8 mouse cellular contexts compared by ENCODE assay signal in genomic region chr1:164303821-164304220, GRCm38 (mm10). TPM values are rescaled to one million over a fixed set of nuclear protein-coding genes. Genes with fewer than 3 reads are reported as not detected.
DNase-seq lines count a peak whose midpoint lies in the region; ATAC-seq and TF ChIP-seq lines count a peak whose summit lies in the region.

TSS of gene Nme7 (plus strand) at chr1:164304121.

- H3K27me3 ChIP-seq in kidney, embryonic 16.5 days (ENCODE audit: insufficient read depth, low read length): no peaks in the 10 kb centered on the region
- H3K27me3 ChIP-seq in limb, embryonic 14.5 days (ENCODE audit: control insufficient read depth, insufficient read depth, low read length): no peaks in the 10 kb centered on the region

- peaks cover 10% of the 10 kb centered on the region for H3K4me1 ChIP-seq in kidney, embryonic 16.5 days (ENCODE audit: insufficient read depth, low read length)
- peaks cover 8% of the 10 kb centered on the region; the same call in 1 of the 2 replicates for H3K4me1 ChIP-seq in limb, embryonic 14.5 days (ENCODE audit: control insufficient read depth, insufficient read depth, low read length)

- ATAC-seq in kidney, embryonic 16.5 days (ENCODE audit: low FRiP score, low TSS enrichment): no peak
- no peak for ATAC-seq in granulocyte monocyte progenitor cell, adult 5-6 weeks (replicated peaks; ENCODE audit: poor library complexity, severe bottlenecking)
- no peak for ATAC-seq in limb, embryonic 14.5 days (ENCODE audit: low FRiP score, low read depth)

- no peaks in the 10 kb centered on the region for H3K9me3 ChIP-seq in kidney, embryonic 16.5 days (ENCODE audit: low read length)
- no peaks in the 10 kb centered on the region for H3K9me3 ChIP-seq in limb, embryonic 14.5 days (ENCODE audit: control insufficient read depth, low read length)

- no peak within 1 kb of the TSS for H3K4me2 ChIP-seq in kidney, embryonic 16.5 days (replicated peaks; ENCODE audit: low read depth, low read length)
- H3K4me2 ChIP-seq in limb, embryonic 14.5 days (replicated peaks; ENCODE audit: low read depth, low read length, severe bottlenecking): no peak within 1 kb of the TSS

- DNase-seq in kidney, adult 18-20 months: no peak
- no peak for DNase-seq in adrenal gland, postnatal 10 days
- DNase-seq in limb, embryonic 14.5 days (ENCODE audit: low spot score): no peak
- DNase-seq in c-Kit-positive CD71-positive TER-119-positive erythroid progenitor cells, embryonic 14.5 days (ENCODE audit: low spot score): no peak
- no peak for DNase-seq in Muller cell, postnatal 12 days (ENCODE audit: inconsistent ontology term)
- DNase-seq in cerebellum, adult 9-11 months: no peak

- no peak within 1 kb of the TSS for H3K27ac ChIP-seq in kidney, embryonic 16.5 days (ENCODE audit: low read length)
- no peak within 1 kb of the TSS for H3K27ac ChIP-seq in limb, embryonic 14.5 days (replicated peaks; ENCODE audit: low read depth, low read length)

- H3K4me3 ChIP-seq in kidney, embryonic 16.5 days (ENCODE audit: low read length): no peak within 1 kb of the TSS
- H3K4me3 ChIP-seq in limb, embryonic 14.5 days (replicated peaks; ENCODE audit: low read length): no peak within 1 kb of the TSS

- no peak for TF ChIP-seq POLR2A in limb, embryonic 14.5 days (IDR thresholded peaks at IDR 0.05; ENCODE audit: borderline replicate concordance, extremely low read depth, insufficient read depth, insufficient read length)

- H3K9ac ChIP-seq in kidney, embryonic 16.5 days (replicated peaks; ENCODE audit: low read length): no peak within 1 kb of the TSS
- no peak within 1 kb of the TSS; the same call in 1 of the 2 replicates for H3K9ac ChIP-seq in limb, embryonic 14.5 days (ENCODE audit: low read depth, low read length, severe bottlenecking)

- peaks cover 36% of the 10 kb centered on the region for H3K36me3 ChIP-seq in kidney, embryonic 16.5 days (ENCODE audit: insufficient read depth, low read length)
- peaks cover 33% of the 10 kb centered on the region for H3K36me3 ChIP-seq in limb, embryonic 14.5 days (ENCODE audit: control insufficient read depth, insufficient read depth, low read length)

- 79% methylated on average over 5 of the region's 5 CpGs for WGBS in kidney, embryonic 16.5 days
- WGBS in limb, embryonic 14.5 days: 89% methylated on average over 5 of the region's 5 CpGs

RNA-seq across cellular contexts. Expression of gene Nme7, which starts in this region (rescaled TPM):
- 56.6 and 64.3 TPM in 2 replicates for polyA plus RNA-seq in kidney, embryonic 16.5 days (2015; fragmentation: Nextera tagmentation; extraction: Ambion mirVana)
- total RNA-seq in adrenal gland, postnatal 10 days (2021): 10 to 100 TPM; 14.5 to 17.2 TPM
- total RNA-seq in granulocyte monocyte progenitor cell, adult 5-6 weeks (2014; fragmentation: Nextera tagmentation): 13.1 and 23.5 TPM in 2 replicates
- total RNA-seq in granulocyte monocyte progenitor cell, adult 5-6 weeks (2017): 43.2 and 53.0 TPM in 2 replicates
- polyA plus RNA-seq in limb, embryonic 14.5 days (2012; rRNA removed): 18.0 and 22.1 TPM in 2 replicates
- 31.2 and 34.4 TPM in 2 replicates for polyA plus RNA-seq in limb, embryonic 14.5 days (2014; fragmentation: Nextera tagmentation; extraction: Ambion mirVana)
